Comparison of ENCODE assay signal across 8 mouse cellular contexts in the genomic region with DNA sequence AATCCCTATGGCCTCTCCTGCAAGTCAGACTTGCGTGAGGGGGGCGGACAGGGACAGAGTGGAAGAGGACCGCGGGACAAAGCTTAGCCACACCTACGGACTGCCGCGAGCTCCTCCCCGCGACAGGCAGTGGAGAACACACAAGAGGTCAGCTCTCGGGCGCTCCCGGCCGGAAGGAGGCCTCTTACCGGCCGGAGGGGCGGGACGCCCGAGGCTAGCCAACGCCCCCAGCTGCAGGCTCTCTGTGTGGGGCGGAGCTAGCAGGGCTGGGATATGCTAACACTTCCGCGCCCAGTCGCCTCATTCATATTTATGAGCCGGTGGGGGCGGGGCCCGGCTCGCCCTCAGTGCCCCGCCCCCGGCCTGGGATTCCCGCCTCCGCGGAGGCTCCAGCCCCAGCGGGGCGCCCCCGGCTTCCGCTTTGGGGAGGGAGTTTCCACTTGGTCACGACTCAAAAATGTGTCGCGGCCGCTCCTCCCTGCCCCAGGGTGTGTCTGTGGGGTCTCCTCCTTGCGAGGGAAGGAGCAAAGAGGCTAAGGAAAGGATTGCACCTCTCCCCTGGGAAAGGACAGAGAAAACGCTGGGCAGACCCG. TPM values are rescaled to one million over a fixed set of nuclear protein-coding genes. Genes with fewer than 3 reads are reported as not detected.
DNase-seq lines count a peak whose midpoint lies in the region; ATAC-seq and TF ChIP-seq lines count a peak whose summit lies in the region.

No protein-coding gene starts in this region.

- peak overlapping the region; percentile 74 for H3K9ac ChIP-seq in heart, embryonic 11.5 days (ENCODE audit: low read depth, low read length)
- peak overlapping the region; percentile 70 for H3K9ac ChIP-seq in kidney, embryonic 16.5 days (replicated peaks; ENCODE audit: low read length)
- peak overlapping the region; percentile 67 for H3K9ac ChIP-seq in liver, adult 2 months (ENCODE audit: low read depth, low read length)

- H3K4me1 ChIP-seq in erythroblast, embryonic 14.5 days (ENCODE audit: control insufficient read depth): peaks cover 43% of the 10 kb centered on the region
- peaks cover 20% of the 10 kb centered on the region for H3K4me1 ChIP-seq in heart, embryonic 11.5 days (ENCODE audit: control insufficient read depth, insufficient read depth, low read length)
- H3K4me1 ChIP-seq in kidney, embryonic 16.5 days (ENCODE audit: insufficient read depth, low read length): peaks cover 15% of the 10 kb centered on the region
- peaks cover 5% of the 10 kb centered on the region for H3K4me1 ChIP-seq in liver, adult 2 months (ENCODE audit: control insufficient read depth, insufficient read depth, low read length)

- peak; percentile 98 for DNase-seq in brain, embryonic 14.5 days (ENCODE audit: low read depth)
- peak; percentile 92 for DNase-seq in liver, adult 2 months (ENCODE audit: extremely low read depth, low read depth, low spot score)
- peak; percentile 96 for DNase-seq in splenic B cell, adult 2 months (ENCODE audit: low read depth, low spot score)

- H3K27ac ChIP-seq in heart, embryonic 11.5 days (ENCODE audit: low read depth, low read length): peak overlapping the region; percentile 95
- H3K27ac ChIP-seq in kidney, embryonic 16.5 days (ENCODE audit: low read length): peak overlapping the region; percentile 96
- H3K27ac ChIP-seq in liver, adult 2 months (replicated peaks; ENCODE audit: insufficient read depth, low read depth, low read length): peak overlapping the region; percentile 46

- no peak for TF ChIP-seq CTCF in C2C12 (IDR thresholded peaks at IDR 0.05; ENCODE audit: control insufficient read depth, insufficient read depth, insufficient read length)
- TF ChIP-seq CTCF in brain, embryonic 14.5 days (IDR thresholded peaks at IDR 0.05; ENCODE audit: borderline replicate concordance, extremely low read depth, insufficient read depth, insufficient read length): no peak
- TF ChIP-seq CTCF in liver, adult 2 months (IDR thresholded peaks at IDR 0.05; ENCODE audit: low read depth, low read length): no peak

- no peaks in the 10 kb centered on the region for H3K79me3 ChIP-seq in C2C12 (ENCODE audit: low read depth)

- H3K27me3 ChIP-seq in C2C12 (ENCODE audit: control insufficient read depth, insufficient read depth, insufficient read length) (no peaks in the 10 kb centered on the region), myocyte (ENCODE audit: control insufficient read depth, insufficient read depth, insufficient read length) (no peaks in the 10 kb centered on the region)
- H3K27me3 ChIP-seq in erythroblast, embryonic 14.5 days (ENCODE audit: control insufficient read depth): peaks cover 12% of the 10 kb centered on the region
- H3K27me3 ChIP-seq in heart, embryonic 11.5 days (ENCODE audit: control insufficient read depth, insufficient read depth, low read length): no peaks in the 10 kb centered on the region
- no peaks in the 10 kb centered on the region for H3K27me3 ChIP-seq in kidney, embryonic 16.5 days (ENCODE audit: insufficient read depth, low read length)
- H3K27me3 ChIP-seq in liver, adult 2 months (ENCODE audit: control insufficient read depth, insufficient read depth, low read length): no peaks in the 10 kb centered on the region
- no peaks in the 10 kb centered on the region for H3K27me3 ChIP-seq in splenic B cell, adult 2 months (ENCODE audit: control insufficient read depth, insufficient read depth, low read length, poor library complexity, severe bottlenecking)

- H3K36me3 ChIP-seq in C2C12 (ENCODE audit: control insufficient read depth, insufficient read depth): no peaks in the 10 kb centered on the region
- H3K36me3 ChIP-seq in erythroblast, embryonic 14.5 days (ENCODE audit: control insufficient read depth): no peaks in the 10 kb centered on the region
- H3K36me3 ChIP-seq in heart, embryonic 11.5 days (ENCODE audit: control insufficient read depth, insufficient read depth, low read length): peaks cover 5% of the 10 kb centered on the region
- peaks cover 7% of the 10 kb centered on the region for H3K36me3 ChIP-seq in kidney, embryonic 16.5 days (ENCODE audit: insufficient read depth, low read length)
- no peaks in the 10 kb centered on the region for H3K36me3 ChIP-seq in liver, adult 2 months (ENCODE audit: control insufficient read depth, insufficient read depth, low read length)
- no peaks in the 10 kb centered on the region for H3K36me3 ChIP-seq in myocyte (ENCODE audit: control insufficient read depth, insufficient read depth)
- no peaks in the 10 kb centered on the region for H3K36me3 ChIP-seq in splenic B cell, adult 2 months (ENCODE audit: control insufficient read depth, insufficient read depth, low read length, poor library complexity, severe bottlenecking)

- peak; percentile 99 for ATAC-seq in heart, embryonic 11.5 days (replicated peaks; ENCODE audit: insufficient number of reproducible peaks, low FRiP score, low TSS enrichment)
- ATAC-seq in kidney, embryonic 16.5 days (ENCODE audit: low FRiP score, low TSS enrichment): peak; percentile 99

- H3K4me2 ChIP-seq in heart, embryonic 11.5 days: peak overlapping the region; percentile 66
- H3K4me2 ChIP-seq in kidney, embryonic 16.5 days (replicated peaks; ENCODE audit: low read depth, low read length): peak overlapping the region; percentile 63
- peak overlapping the region; percentile 97 for H3K4me2 ChIP-seq in myocyte (ENCODE audit: low read depth)

- under 1% methylated on average over 41 of the region's 43 CpGs for WGBS in heart, embryonic 11.5 days (ENCODE audit: insufficient replicate concordance)
- under 1% methylated on average over 43 of the region's 43 CpGs for WGBS in kidney, embryonic 16.5 days
- WGBS in liver, adult 2 months: 1% methylated on average over 43 of the region's 43 CpGs

- H3ac ChIP-seq in C2C12 (ENCODE audit: control insufficient read depth, insufficient read length, low read depth) (peak overlapping the region; percentile 49), myocyte (ENCODE audit: control insufficient read depth, insufficient read length) (no peak overlapping the region)

- peak; percentile 43; the same call in 1 of the 2 replicates for TF ChIP-seq POLR2A in brain, embryonic 14.5 days (IDR thresholded peaks at IDR 0.05; ENCODE audit: borderline replicate concordance, extremely low read depth, insufficient read depth, insufficient read length, poor library complexity, severe bottlenecking)
- TF ChIP-seq POLR2A in liver, adult 2 months (IDR thresholded peaks at IDR 0.05; ENCODE audit: extremely low read depth, insufficient read depth, low read length): 0 out of 2 replicates have a peak, but pooled peaks have one; percentile 18
- TF ChIP-seq POLR2A in myocyte (IDR thresholded peaks at IDR 0.05; ENCODE audit: insufficient read length, low read depth): peak; percentile 83

- H3K4me3 ChIP-seq in C2C12 (ENCODE audit: insufficient read depth, poor library complexity, severe bottlenecking) (peak overlapping the region; percentile 12), myocyte (peak overlapping the region; percentile 27)
- peak overlapping the region; percentile 68 for H3K4me3 ChIP-seq in erythroblast, embryonic 14.5 days (replicated peaks)
- H3K4me3 ChIP-seq in heart, embryonic 11.5 days (ENCODE audit: low read depth, low read length): peak overlapping the region; percentile 43
- peak overlapping the region; percentile 50 for H3K4me3 ChIP-seq in kidney, embryonic 16.5 days (ENCODE audit: low read length)
- peak overlapping the region; percentile 51 for H3K4me3 ChIP-seq in liver, adult 2 months (ENCODE audit: insufficient read depth, low read depth, low read length)

- H3K79me2 ChIP-seq in C2C12 (ENCODE audit: control insufficient read depth, insufficient read depth) (peaks cover under 1% of the 10 kb centered on the region), myocyte (ENCODE audit: control insufficient read depth, insufficient read depth) (no peaks in the 10 kb centered on the region)
- no peaks in the 10 kb centered on the region for H3K79me2 ChIP-seq in liver, adult 2 months (ENCODE audit: control insufficient read depth, insufficient read depth, low read length)

- H3K9me3 ChIP-seq in erythroblast, embryonic 14.5 days (ENCODE audit: control insufficient read depth, low read length): no peaks in the 10 kb centered on the region
- H3K9me3 ChIP-seq in heart, embryonic 11.5 days (replicated peaks; ENCODE audit: control insufficient read depth, low read length): no peaks in the 10 kb centered on the region
- H3K9me3 ChIP-seq in kidney, embryonic 16.5 days (ENCODE audit: low read length): no peaks in the 10 kb centered on the region

RNA-seq across cellular contexts. Expression of a gene that starts 7.9 kb away (rescaled TPM):
- polyA plus RNA-seq in C2C12 (2012; fragmentation: generic; extraction: Trizol) (23.6 TPM), myocyte (2012; fragmentation: generic; extraction: Trizol) (29.6 TPM)
- 41.8 and 45.4 TPM in 2 replicates for polyA plus RNA-seq in brain, embryonic 14.5 days (2012; rRNA removed)
- 0.01 TPM in 1 of 2 replicates, not detected in the other for polyA plus RNA-seq in erythroblast, embryonic 14.5 days (2012)
- polyA plus RNA-seq in heart, embryonic 11.5 days (2014; fragmentation: Nextera tagmentation; extraction: Ambion mirVana): 19.3 and 23.3 TPM in 2 replicates
- polyA plus RNA-seq in kidney, embryonic 16.5 days (2015; fragmentation: Nextera tagmentation; extraction: Ambion mirVana): 43.6 and 53.6 TPM in 2 replicates
- 0.47 and 0.55 TPM in 2 replicates for total RNA-seq in liver, adult 2 months (2014; rRNA removed)
- polyA plus RNA-seq in liver, adult 2 months (2012; rRNA removed): 1.7 and 2.5 TPM in 2 replicates

RNA-seq across cellular contexts. Expression of a gene that starts 27.0 kb away (rescaled TPM):
- polyA plus RNA-seq in C2C12 (2012; fragmentation: generic; extraction: Trizol): 19.0 TPM
- polyA plus RNA-seq in brain, embryonic 14.5 days (2012; rRNA removed): 13.6 and 16.6 TPM in 2 replicates
- 1.0 and 1.3 TPM in 2 replicates for polyA plus RNA-seq in erythroblast, embryonic 14.5 days (2012)
- 7.3 and 9.4 TPM in 2 replicates for polyA plus RNA-seq in heart, embryonic 11.5 days (2014; fragmentation: Nextera tagmentation; extraction: Ambion mirVana)
- 21.8 and 25.5 TPM in 2 replicates for polyA plus RNA-seq in kidney, embryonic 16.5 days (2015; fragmentation: Nextera tagmentation; extraction: Ambion mirVana)
- 3.2 and 3.8 TPM in 2 replicates for total RNA-seq in liver, adult 2 months (2014; rRNA removed)
- polyA plus RNA-seq in liver, adult 2 months (2012; rRNA removed): 2.5 and 2.8 TPM in 2 replicates
- 4.0 TPM for polyA plus RNA-seq in myocyte (2012; fragmentation: generic; extraction: Trizol)

RNA-seq across cellular contexts. Expression of a gene that starts 38.2 kb away (rescaled TPM):
- 94.8 TPM for polyA plus RNA-seq in C2C12 (2012; fragmentation: generic; extraction: Trizol)
- 121 and 169 TPM in 2 replicates for polyA plus RNA-seq in brain, embryonic 14.5 days (2012; rRNA removed)
- polyA plus RNA-seq in erythroblast, embryonic 14.5 days (2012): 15.1 and 16.3 TPM in 2 replicates
- polyA plus RNA-seq in heart, embryonic 11.5 days (2014; fragmentation: Nextera tagmentation; extraction: Ambion mirVana): 119 and 134 TPM in 2 replicates
- polyA plus RNA-seq in kidney, embryonic 16.5 days (2015; fragmentation: Nextera tagmentation; extraction: Ambion mirVana): 67.8 and 80.4 TPM in 2 replicates
- 36.8 and 41.7 TPM in 2 replicates for total RNA-seq in liver, adult 2 months (2014; rRNA removed)
- polyA plus RNA-seq in liver, adult 2 months (2012; rRNA removed): 10.8 and 13.5 TPM in 2 replicates
- polyA plus RNA-seq in myocyte (2012; fragmentation: generic; extraction: Trizol): 98.6 TPM

RNA-seq across cellular contexts. Expression of a gene that starts 45.0 kb away (rescaled TPM):
- polyA plus RNA-seq in C2C12 (2012; fragmentation: generic; extraction: Trizol) (11.4 TPM), myocyte (2012; fragmentation: generic; extraction: Trizol) (381 TPM)
- polyA plus RNA-seq in brain, embryonic 14.5 days (2012; rRNA removed): 25.0 and 26.2 TPM in 2 replicates
- not detected in 2 replicates for polyA plus RNA-seq in erythroblast, embryonic 14.5 days (2012)
- 147 and 191 TPM in 2 replicates for polyA plus RNA-seq in heart, embryonic 11.5 days (2014; fragmentation: Nextera tagmentation; extraction: Ambion mirVana)
- 18.2 and 19.2 TPM in 2 replicates for polyA plus RNA-seq in kidney, embryonic 16.5 days (2015; fragmentation: Nextera tagmentation; extraction: Ambion mirVana)
- 2.1 and 2.7 TPM in 2 replicates for total RNA-seq in liver, adult 2 months (2014; rRNA removed)
- polyA plus RNA-seq in liver, adult 2 months (2012; rRNA removed): 0.50 and 0.66 TPM in 2 replicates

RNA-seq across cellular contexts. Expression of a gene that starts 53.1 kb away (rescaled TPM):
- 49.6 TPM for polyA plus RNA-seq in C2C12 (2012; fragmentation: generic; extraction: Trizol)
- 6.9 and 9.9 TPM in 2 replicates for polyA plus RNA-seq in brain, embryonic 14.5 days (2012; rRNA removed)
- polyA plus RNA-seq in erythroblast, embryonic 14.5 days (2012): 0.01 and 0.19 TPM in 2 replicates
- 9.5 and 10.6 TPM in 2 replicates for polyA plus RNA-seq in heart, embryonic 11.5 days (2014; fragmentation: Nextera tagmentation; extraction: Ambion mirVana)
- 26.8 TPM in 2 replicates for polyA plus RNA-seq in kidney, embryonic 16.5 days (2015; fragmentation: Nextera tagmentation; extraction: Ambion mirVana)
- total RNA-seq in liver, adult 2 months (2014; rRNA removed): 4.0 and 5.1 TPM in 2 replicates
- polyA plus RNA-seq in liver, adult 2 months (2012; rRNA removed): 12.6 and 18.0 TPM in 2 replicates
- polyA plus RNA-seq in myocyte (2012; fragmentation: generic; extraction: Trizol): 34.7 TPM

Comparison
In these comparisons a context has a peak if more than half of its experiments do, and no peak if none do; other contexts are left out.
1. Peak in every context shown above with its lines: DNase-seq, ATAC-seq, H3K4me3 ChIP-seq and H3K27ac ChIP-seq.
2. H3K4me3 ChIP-seq: peak in every context shown above with its lines; median percentile 68 in erythroblast, embryonic 14.5 days; 51 in liver, adult 2 months; 50 in kidney, embryonic 16.5 days; 43 in heart, embryonic 11.5 days; 27 in myocyte; 12 in C2C12.
3. POLR2A ChIP-seq: peak in every context shown above with its lines; median percentile 83 in myocyte; 43 in brain, embryonic 14.5 days; 18 in liver, adult 2 months.
4. H3K27ac ChIP-seq: peak in every context shown above with its lines; median percentile 96 in kidney, embryonic 16.5 days; 95 in heart, embryonic 11.5 days; 46 in liver, adult 2 months.